Mouse (Mus musculus) bone marrow, adult 2 months (tissue): ENCODE data around the gene Gpr45. TPM values are rescaled to one million over a fixed set of nuclear protein-coding genes. Genes with fewer than 3 reads are reported as not detected.

Experiments
- H3K27ac ChIP-seq: fragments of 200-500 bp; 2 replicates; pipeline ENCODE4 v1.5.1; 2012; ENCODE audit warnings: low read depth, mild to moderate bottlenecking, control low read depth, inconsistent platforms, low read length; ENCODE audit not compliant: control insufficient read depth, poor library complexity, insufficient read depth
- H3K4me1 ChIP-seq: fragments of 200-500 bp; 2 replicates; pipeline ENCODE4 v1.6.1; 2011; ENCODE audit warnings: low read length; ENCODE audit not compliant: control insufficient read depth, insufficient read depth
- H3K4me3 ChIP-seq: fragments of 200-500 bp; replicated peaks from 2 replicates; pipeline ENCODE3; 2011; ENCODE audit warnings: mild to moderate bottlenecking, low read depth, low read length, control low read depth; ENCODE audit not compliant: control insufficient read depth
- CTCF ChIP-seq: fragments of 200-500 bp; IDR thresholded peaks from 2 replicates; pipeline ENCODE4 v1.5.1; 2011; ENCODE audit warnings: low read length, control low read depth; ENCODE audit not compliant: control insufficient read depth, insufficient read depth
- POLR2A ChIP-seq: fragments of 200-500 bp; IDR thresholded peaks from 2 replicates; pipeline ENCODE4 v1.6.1; 2011; ENCODE audit warnings: low read depth, mild to moderate bottlenecking, control low read depth, low read length, borderline replicate concordance; ENCODE audit not compliant: control insufficient read depth
- WGBS: fragments of 180-500 bp; shearing (Covaris S2); methylation state at CpG from one replicate; pipeline ENCODE4 v1.1.7; 2018; 5-methylcytosine and 5-hydroxymethylcytosine counted together
- polyA plus RNA-seq: library from polyadenylated mRNA; stranded (reverse); fragments of >200 nt; gene quantifications from 2 replicates; pipeline ENCODE4 v1.2.4, GENCODE M21; 2011; ENCODE audit warnings: low replicate concordance; ENCODE audit not compliant: missing spikeins, insufficient read depth, insufficient read length

The Gpr45 gene
- polyA plus RNA-seq, 1 experiment: not detected

- Histone ChIP-seq H3K4me1 (no peaks in the 10 kb centered on the region; the same call in 1 of the 2 replicates), H3K27ac (no peak overlapping the region), H3K4me3 (no peak overlapping the region)
- TF ChIP-seq POLR2A: no peak
- TF ChIP-seq CTCF: no peak
- 82% methylated on average over 8 of the region's 8 CpGs for WGBS
Measured at GRCm38 (mm10) chr1:43066573-43066972, 113.9 kb downstream of the Gpr45 start.

GRCm38 (mm10) chr1:43067551-43067950 is 114.9 kb downstream of the Gpr45 start:
- TF ChIP-seq CTCF: no peak
- Histone ChIP-seq H3K4me3 (no peak overlapping the region), H3K27ac (no peak overlapping the region), H3K4me1 (no peaks in the 10 kb centered on the region; the same call in 1 of the 2 replicates)
- WGBS: 82% methylated on average over 7 of the region's 7 CpGs

GRCm38 (mm10) chr1:43070726-43071125 is 118.1 kb downstream of the Gpr45 start:
- TF ChIP-seq POLR2A: no peak
- no peak for TF ChIP-seq CTCF
- Histone ChIP-seq H3K4me1 (no peaks in the 10 kb centered on the region; the same call in 1 of the 2 replicates), H3K4me3 (no peak overlapping the region), H3K27ac (no peak overlapping the region)
- 15% methylated on average over 5 of the region's 5 CpGs for WGBS

GRCm38 (mm10) chr1:43072028-43072427 is 119.4 kb downstream of the Gpr45 start:
- Histone ChIP-seq H3K27ac (no peak overlapping the region), H3K4me1 (no peaks in the 10 kb centered on the region; the same call in 1 of the 2 replicates), H3K4me3 (no peak overlapping the region)
- TF ChIP-seq CTCF (no peak), POLR2A (no peak)
- 88% methylated on average over 8 of the region's 8 CpGs for WGBS

- H3K4me1 ChIP-seq: no peaks in the 10 kb centered on the region; the same call in 1 of the 2 replicates
- H3K4me3 ChIP-seq: no peak overlapping the region
- 62% methylated on average over 1 of the region's 1 CpGs for WGBS
- H3K27ac ChIP-seq: no peak overlapping the region
- TF ChIP-seq POLR2A: no peak
- TF ChIP-seq CTCF: no peak
Measured at GRCm38 (mm10) chr1:43072561-43072960, 119.9 kb downstream of the Gpr45 start.

GRCm38 (mm10) chr1:43074791-43075190 is 122.1 kb downstream of the Gpr45 start:
- Histone ChIP-seq H3K27ac (no peak overlapping the region), H3K4me3 (no peak overlapping the region), H3K4me1 (no peaks in the 10 kb centered on the region; the same call in 1 of the 2 replicates)
- no peak for TF ChIP-seq POLR2A
- 83% methylated on average over 2 of the region's 2 CpGs for WGBS

GRCm38 (mm10) chr1:43078124-43078523 is 125.5 kb downstream of the Gpr45 start:
- Histone ChIP-seq H3K4me3 (no peak overlapping the region), H3K4me1 (no peaks in the 10 kb centered on the region), H3K27ac (no peak overlapping the region)
- WGBS: 33% methylated on average over 2 of the region's 2 CpGs
- TF ChIP-seq POLR2A (no peak), CTCF (no peak)

- WGBS: 81% methylated on average over 5 of the region's 5 CpGs
- Histone ChIP-seq H3K4me1 (no peaks in the 10 kb centered on the region), H3K27ac (no peak overlapping the region), H3K4me3 (no peak overlapping the region)
- TF ChIP-seq POLR2A: no peak
- no peak for TF ChIP-seq CTCF
Measured at GRCm38 (mm10) chr1:43082946-43083345, 130.3 kb downstream of the Gpr45 start.

Other genes with a start within 250 kb of the Gpr45 start
- 27.0 and 44.4 TPM in 2 replicates for gene Mrps9, start 101.6 kb upstream of the Gpr45 start, polyA plus RNA-seq
- gene Tgfbrap1, start 145.8 kb downstream of the Gpr45 start, polyA plus RNA-seq: 6.1 and 11.2 TPM in 2 replicates
- 5.1 and 5.9 TPM in 2 replicates for gene AI597479, start 145.8 kb downstream of the Gpr45 start, polyA plus RNA-seq
- gene Fhl2, start 244.1 kb downstream of the Gpr45 start, polyA plus RNA-seq: 3.4 and 9.0 TPM in 2 replicates